Mouse (Mus musculus) cerebellum, adult 9-10 months (tissue): ENCODE measurements at regions not wholly inside any gene's neighbourhood (a gene's known extent, or its start where the extent isn't known, plus 50 kb on each side); places are given as distances from the start of the nearest gene placed in this dataset.

ENCODE experiments used
- DNase-seq: peaks from one replicate; pipeline ENCODE4 v3.0.0; 2022

GRCm38 (mm10) chr5:119448494-119448893 is 222.0 kb upstream of the Tbx3 start:
- no peak for DNase-seq

- no peak for DNase-seq
Measured at GRCm38 (mm10) chr5:119449166-119449565, 221.3 kb upstream of the Tbx3 start.

DNA sequence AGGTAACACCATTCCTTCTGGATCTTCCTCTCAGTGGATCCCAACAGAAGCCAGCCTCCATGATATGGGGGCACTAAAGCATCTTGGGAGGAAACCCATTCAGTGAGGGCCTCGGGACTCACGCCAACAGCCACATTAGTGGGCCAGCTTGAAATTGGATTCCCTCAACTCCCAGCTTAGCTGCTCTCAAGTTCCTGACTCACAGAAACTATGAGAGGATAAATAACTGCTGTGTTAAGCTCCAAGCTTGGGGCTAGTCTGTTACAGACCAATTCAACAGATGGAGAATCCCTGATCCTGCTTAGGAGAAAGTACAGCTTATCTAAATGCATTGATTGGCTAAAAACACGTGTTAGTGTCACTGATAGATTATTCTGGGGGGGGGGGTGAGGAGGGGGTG is 210.7 kb upstream of the Tbx3 start:
- DNase-seq, result no peak

- DNase-seq, result no peak
Measured at GRCm38 (mm10) chr5:119462659-119463530, 207.6 kb upstream of the Tbx3 start.

DNA sequence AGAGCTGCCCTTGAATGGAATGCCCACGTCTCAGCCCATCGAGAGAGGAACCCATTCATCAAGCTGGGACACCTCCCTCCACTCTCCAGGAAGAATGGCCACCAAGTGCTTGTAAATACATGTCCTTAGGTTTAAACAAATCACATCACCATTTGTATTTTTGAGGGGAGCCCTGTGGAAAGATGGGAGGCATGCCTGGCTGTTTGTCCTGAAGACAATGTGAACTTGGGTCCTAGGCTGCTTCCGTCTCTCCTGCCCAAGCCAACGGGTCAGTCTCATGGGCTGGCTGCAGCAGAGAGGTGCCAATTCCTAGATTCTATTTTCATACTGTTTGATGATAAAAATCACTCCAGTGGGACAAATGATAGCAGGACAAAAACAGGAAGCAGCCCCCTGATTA is 205.9 kb upstream of the Tbx3 start:
- no peak for DNase-seq

- DNase-seq, result no peak
Measured at GRCm38 (mm10) chr5:119467346-119468085, 203.0 kb upstream of the Tbx3 start.

GRCm38 (mm10) chr5:119477926-119478325 is 192.5 kb upstream of the Tbx3 start:
- DNase-seq, result no peak

- DNase-seq, result no peak
Measured at GRCm38 (mm10) chr5:119478331-119478730, 192.1 kb upstream of the Tbx3 start.

GRCm38 (mm10) chr5:119480191-119481190 is 190.0 kb upstream of the Tbx3 start:
- no peak for DNase-seq

- DNase-seq, result no peak
Measured at GRCm38 (mm10) chr5:119483706-119484105, 186.8 kb upstream of the Tbx3 start.

DNA sequence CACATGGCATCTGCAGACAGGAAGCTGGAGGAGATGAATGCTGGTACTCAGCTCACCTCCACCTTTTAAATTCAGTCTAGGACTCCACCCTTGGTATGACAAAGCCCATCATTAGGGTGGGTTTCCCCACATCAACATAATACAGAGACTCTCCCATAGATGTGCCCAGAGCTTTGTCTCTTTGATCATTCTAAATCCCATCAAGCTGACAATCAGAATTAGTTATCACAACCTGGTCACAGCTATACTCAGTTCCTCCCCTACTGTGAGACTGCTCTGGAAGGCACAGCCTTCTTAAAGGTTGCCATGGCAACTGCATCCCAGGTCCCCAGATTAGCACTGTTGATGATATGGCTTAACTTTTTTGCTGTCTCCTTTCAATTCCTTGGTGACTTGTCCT is 184.3 kb upstream of the Tbx3 start:
- DNase-seq, result no peak

- DNase-seq, result no peak
Measured at GRCm38 (mm10) chr5:119487184-119487583, 183.3 kb upstream of the Tbx3 start.

DNA sequence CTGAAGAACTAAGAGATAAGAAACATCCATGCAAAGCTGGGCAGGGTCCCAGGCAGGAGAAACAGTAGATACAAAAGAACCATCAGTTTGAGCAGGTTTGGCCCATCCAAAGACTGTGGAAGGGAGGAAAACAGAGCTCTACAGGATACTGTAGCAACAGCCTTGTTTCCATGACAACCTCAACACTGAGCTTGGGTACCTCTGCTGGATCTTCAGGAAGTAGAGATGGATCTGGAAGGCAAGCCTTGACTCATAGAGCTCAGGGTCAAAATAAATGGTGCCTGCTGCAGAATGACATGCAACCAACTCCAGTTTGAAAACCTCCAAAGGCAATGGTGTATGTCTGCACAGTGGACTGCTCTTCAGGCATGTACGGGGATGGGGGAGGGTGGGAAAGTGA is 173.0 kb upstream of the Tbx3 start:
- DNase-seq, result no peak

DNA sequence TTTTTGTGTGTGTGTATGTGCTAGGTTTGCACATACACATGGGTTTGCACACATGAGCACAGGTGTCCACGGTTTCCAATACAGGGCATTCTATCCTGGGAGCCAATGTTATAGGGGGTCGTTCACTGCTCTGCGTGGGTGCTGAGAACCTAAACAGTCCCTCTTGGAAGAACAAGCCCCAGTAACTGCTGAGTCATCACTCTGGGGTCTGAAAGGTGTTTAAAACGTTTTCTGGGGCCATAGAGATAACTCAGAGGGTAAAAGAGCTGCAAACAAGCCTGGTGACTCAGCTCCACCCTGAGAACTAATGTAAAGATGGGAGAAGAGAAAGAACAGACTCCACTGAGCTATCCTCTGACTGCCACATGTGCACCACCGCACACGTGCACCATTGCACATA is 172.0 kb upstream of the Tbx3 start:
- DNase-seq, result no peak

GRCm38 (mm10) chr5:119507709-119508108 is 162.8 kb upstream of the Tbx3 start:
- DNase-seq, result no peak

DNA sequence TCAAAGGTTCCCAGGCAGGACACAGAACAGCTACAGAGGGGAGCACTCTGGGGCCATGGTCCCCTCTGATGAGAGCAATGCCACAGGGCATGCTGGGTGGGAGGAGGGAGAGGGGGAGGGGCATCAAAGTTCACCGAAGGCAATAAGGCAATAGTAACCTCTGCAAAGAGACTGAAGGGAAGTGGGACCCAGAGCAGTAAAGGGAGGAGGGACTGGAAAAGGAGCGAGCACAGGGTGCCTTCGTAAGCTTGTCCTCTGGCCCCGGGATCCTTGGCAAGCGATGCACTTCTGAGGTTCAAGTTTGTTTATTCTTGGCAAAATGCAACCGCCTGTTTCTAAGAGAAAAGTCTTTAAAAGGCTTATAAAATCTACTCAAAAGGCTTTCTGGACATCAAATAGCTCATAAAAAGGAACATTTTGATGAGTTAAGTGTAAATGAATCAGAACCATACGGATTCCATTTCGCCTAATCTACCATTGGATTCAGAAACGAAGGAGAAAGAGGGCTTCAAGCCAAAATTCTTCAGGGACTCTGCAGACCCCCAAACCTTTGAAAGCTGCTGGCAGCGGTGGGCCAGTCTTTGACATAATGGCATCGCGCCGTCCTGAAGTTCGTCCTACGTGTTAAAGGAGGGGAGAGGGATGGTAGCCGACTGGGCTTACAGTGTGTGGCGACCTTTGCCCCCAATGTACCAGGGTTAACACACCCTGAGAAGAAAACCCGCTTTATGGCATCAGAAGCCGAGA is 151.8 kb upstream of the Tbx3 start:
- DNase-seq, result no peak

- no peak for DNase-seq
Measured at GRCm38 (mm10) chr5:119524171-119524570, 146.3 kb upstream of the Tbx3 start.

DNA sequence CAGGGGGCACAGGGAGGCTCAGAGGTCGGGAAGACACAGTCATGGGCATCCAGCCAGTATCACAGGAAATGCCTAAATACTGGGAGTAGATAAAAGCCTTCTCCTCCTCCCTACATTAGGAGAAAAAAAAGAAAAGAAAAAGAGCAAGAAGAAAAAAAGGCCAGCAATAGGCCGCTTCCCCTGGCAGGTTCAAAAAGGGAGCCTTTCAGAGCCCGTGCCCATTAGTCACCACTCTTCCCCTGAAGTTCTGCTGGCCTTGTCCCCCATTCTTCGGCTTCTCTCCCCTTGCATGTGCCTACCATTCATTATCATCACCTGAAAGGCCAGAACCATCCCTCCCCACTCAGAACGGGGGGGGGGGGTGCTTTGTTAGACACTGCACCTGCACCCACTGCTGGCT is 144.5 kb upstream of the Tbx3 start:
- DNase-seq, result no peak

- no peak for DNase-seq
Measured at GRCm38 (mm10) chr5:119530009-119530408, 140.5 kb upstream of the Tbx3 start.

DNA sequence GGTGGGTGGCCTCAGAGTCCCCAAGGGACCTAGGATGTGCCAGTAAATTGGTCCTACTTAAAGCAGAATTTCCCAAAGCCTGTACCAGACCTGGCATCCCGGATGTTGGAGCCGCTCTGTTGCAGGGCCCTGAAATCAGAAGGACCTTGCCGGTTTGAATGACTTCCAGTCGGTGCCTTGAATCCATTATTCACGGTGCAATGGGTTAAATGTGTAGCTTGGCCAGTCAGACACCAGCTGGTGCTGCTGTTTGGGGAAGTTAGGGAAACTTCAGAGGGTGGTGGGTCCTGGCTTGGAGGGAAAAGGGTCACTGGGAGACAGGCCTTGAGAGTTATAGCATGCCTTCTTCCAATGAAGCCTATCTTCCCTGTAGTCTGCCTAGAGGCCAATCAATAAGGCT is 135.5 kb upstream of the Tbx3 start:
- no peak for DNase-seq

GRCm38 (mm10) chr5:119542836-119543235 is 127.6 kb upstream of the Tbx3 start:
- no peak for DNase-seq

DNA sequence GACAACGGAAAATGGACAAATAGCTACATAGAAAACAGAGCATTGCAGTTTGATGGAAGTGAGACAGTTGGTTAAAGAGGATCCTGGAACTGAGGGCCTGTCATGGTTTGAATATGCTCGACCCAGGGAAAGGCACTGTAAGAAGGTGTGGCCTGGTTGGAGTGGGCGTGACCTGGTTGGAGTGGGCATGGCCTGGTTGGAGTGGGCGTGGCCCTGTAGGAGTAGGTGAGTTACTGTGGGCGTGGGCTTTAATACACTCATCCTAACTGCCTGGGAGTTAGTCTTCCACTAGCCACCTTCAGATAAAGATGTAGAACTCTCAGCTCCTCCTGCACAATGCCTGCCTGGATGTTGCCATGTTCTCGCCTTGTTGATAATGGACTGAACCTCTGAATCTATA is 126.8 kb upstream of the Tbx3 start:
- DNase-seq, result no peak
